Mouse (Mus musculus): ENCODE data around the gene Gm7697. TPM values are rescaled to one million over a fixed set of nuclear protein-coding genes. Genes with fewer than 3 reads are reported as not detected.
A peak's percentile ranks its signal among the peaks of the same experiment; 100 is the strongest.
"Not testable (repeated sequence)": the region's sequence is repeated elsewhere in the genome, so short reads cannot be mapped to it uniquely, and the experiment has no call there.

The Gm7697 gene
- not detected in 2 replicates for polyA plus RNA-seq (2016; fragmentation: Nextera tagmentation; extraction: Ambion mirVana)

- H3K27me3 ChIP-seq; H3K9ac ChIP-seq; H3K27ac ChIP-seq; H3K9me3 ChIP-seq; H3K36me3 ChIP-seq; H3K4me1 ChIP-seq; ATAC-seq (ENCODE audit: insufficient number of reproducible peaks, insufficient read depth, low FRiP score, low TSS enrichment); H3K4me2 ChIP-seq (replicated peaks); H3K4me3 ChIP-seq: not testable (repeated sequence)
- WGBS = 82% methylated on average over 2 of the region's 3 CpGs
Observed at GRCm38 (mm10) chr8:69522876-69523275, at the start of gene Gm7697. TSS of gene Gm7697 (minus strand) at chr8:69522976.

- not testable (repeated sequence) for H3K9me3 ChIP-seq; H3K4me1 ChIP-seq; H3K36me3 ChIP-seq; H3K4me2 ChIP-seq (replicated peaks); H3K27me3 ChIP-seq; H3K9ac ChIP-seq; H3K27ac ChIP-seq; H3K4me3 ChIP-seq; ATAC-seq (ENCODE audit: insufficient number of reproducible peaks, insufficient read depth, low FRiP score, low TSS enrichment)
- 51% methylated on average over 2 of the region's 2 CpGs for WGBS
Observed at GRCm38 (mm10) chr8:69551249-69551648, 28.5 kb upstream of the Gm7697 start.

- not testable (repeated sequence) for H3K27me3 ChIP-seq; H3K27ac ChIP-seq; H3K9me3 ChIP-seq; H3K4me3 ChIP-seq; H3K36me3 ChIP-seq; H3K4me1 ChIP-seq; ATAC-seq (ENCODE audit: insufficient number of reproducible peaks, insufficient read depth, low FRiP score, low TSS enrichment); H3K4me2 ChIP-seq (replicated peaks); H3K9ac ChIP-seq
- WGBS = 10% methylated on average over 8 of the region's 8 CpGs
Observed at GRCm38 (mm10) chr8:69549556-69549955, 26.8 kb upstream of the Gm7697 start.

- not testable (repeated sequence) for H3K4me1 ChIP-seq; H3K36me3 ChIP-seq; H3K4me2 ChIP-seq (replicated peaks); H3K9me3 ChIP-seq; H3K27ac ChIP-seq; ATAC-seq (ENCODE audit: insufficient number of reproducible peaks, insufficient read depth, low FRiP score, low TSS enrichment); H3K27me3 ChIP-seq; H3K4me3 ChIP-seq; H3K9ac ChIP-seq
- WGBS = 95% methylated on average over 3 of the region's 3 CpGs
Observed at GRCm38 (mm10) chr8:69548114-69548513, 25.3 kb upstream of the Gm7697 start.

GRCm38 (mm10) chr8:69547208-69547607 is 24.4 kb upstream of the Gm7697 start:
- not testable (repeated sequence) for H3K9me3 ChIP-seq; H3K4me2 ChIP-seq (replicated peaks); H3K27me3 ChIP-seq; H3K9ac ChIP-seq; H3K27ac ChIP-seq; H3K4me3 ChIP-seq; ATAC-seq (ENCODE audit: insufficient number of reproducible peaks, insufficient read depth, low FRiP score, low TSS enrichment); H3K36me3 ChIP-seq; H3K4me1 ChIP-seq
- WGBS = 65% methylated on average over 7 of the region's 7 CpGs

- not testable (repeated sequence) for H3K27me3 ChIP-seq; H3K27ac ChIP-seq; H3K9me3 ChIP-seq; H3K4me1 ChIP-seq; ATAC-seq (ENCODE audit: insufficient number of reproducible peaks, insufficient read depth, low FRiP score, low TSS enrichment); H3K4me2 ChIP-seq (replicated peaks); H3K36me3 ChIP-seq; H3K9ac ChIP-seq; H3K4me3 ChIP-seq
- 75% methylated on average over 1 of the region's 1 CpGs for WGBS
Observed at GRCm38 (mm10) chr8:69545020-69545419, 22.2 kb upstream of the Gm7697 start.

- not testable (repeated sequence) for ATAC-seq (ENCODE audit: insufficient number of reproducible peaks, insufficient read depth, low FRiP score, low TSS enrichment); H3K4me3 ChIP-seq
Observed at GRCm38 (mm10) chr8:69544511-69544910, 21.7 kb upstream of the Gm7697 start.

GRCm38 (mm10) chr8:69543984-69544383 is 21.2 kb upstream of the Gm7697 start:
- H3K9me3 ChIP-seq; H3K4me1 ChIP-seq; H3K4me3 ChIP-seq; H3K36me3 ChIP-seq; H3K27me3 ChIP-seq; H3K9ac ChIP-seq; H3K4me2 ChIP-seq (replicated peaks); H3K27ac ChIP-seq: not testable (repeated sequence)
- WGBS = 92% methylated on average over 6 of the region's 6 CpGs
- ATAC-seq (ENCODE audit: insufficient number of reproducible peaks, insufficient read depth, low FRiP score, low TSS enrichment) = 0 out of 2 replicates have a peak, but pooled peaks have one; percentile 41

More at GRCm38 (mm10) chr8:69544511-69544910, 21.7 kb upstream of the Gm7697 start:
- H3K4me1 ChIP-seq; H3K27ac ChIP-seq; H3K27me3 ChIP-seq; H3K9me3 ChIP-seq; H3K4me2 ChIP-seq (replicated peaks); H3K9ac ChIP-seq; H3K36me3 ChIP-seq: not testable (repeated sequence)
- 90% methylated on average over 13 of the region's 13 CpGs for WGBS

GRCm38 (mm10) chr8:69540764-69541163 is 18.0 kb upstream of the Gm7697 start:
- 87% methylated on average over 7 of the region's 7 CpGs for whole genome bisulfite sequencing

GRCm38 (mm10) chr8:69540331-69540730 is 17.6 kb upstream of the Gm7697 start:
- WGBS = 30% methylated on average over 1 of the region's 1 CpGs
- not testable (repeated sequence) for H3K27ac ChIP-seq; H3K9me3 ChIP-seq; ATAC-seq (ENCODE audit: insufficient number of reproducible peaks, insufficient read depth, low FRiP score, low TSS enrichment); H3K36me3 ChIP-seq; H3K27me3 ChIP-seq; H3K4me1 ChIP-seq; H3K9ac ChIP-seq; H3K4me3 ChIP-seq; H3K4me2 ChIP-seq (replicated peaks)

More at GRCm38 (mm10) chr8:69540764-69541163, 18.0 kb upstream of the Gm7697 start:
- not testable (repeated sequence) for H3K4me2 ChIP-seq (replicated peaks); H3K4me3 ChIP-seq; H3K27ac ChIP-seq; H3K27me3 ChIP-seq; H3K4me1 ChIP-seq; H3K9ac ChIP-seq; H3K9me3 ChIP-seq; H3K36me3 ChIP-seq; ATAC-seq (ENCODE audit: insufficient number of reproducible peaks, insufficient read depth, low FRiP score, low TSS enrichment)

- H3K36me3 ChIP-seq; H3K9me3 ChIP-seq; H3K4me2 ChIP-seq (replicated peaks); H3K9ac ChIP-seq; H3K4me1 ChIP-seq; H3K27ac ChIP-seq; H3K27me3 ChIP-seq; H3K4me3 ChIP-seq; ATAC-seq (ENCODE audit: insufficient number of reproducible peaks, insufficient read depth, low FRiP score, low TSS enrichment): not testable (repeated sequence)
- 77% methylated on average over 3 of the region's 3 CpGs for WGBS
Observed at GRCm38 (mm10) chr8:69474946-69475345, 47.8 kb downstream of the Gm7697 start.

- not testable (repeated sequence) for ATAC-seq (ENCODE audit: insufficient number of reproducible peaks, insufficient read depth, low FRiP score, low TSS enrichment); H3K27ac ChIP-seq; H3K4me3 ChIP-seq; H3K9me3 ChIP-seq; H3K9ac ChIP-seq; H3K27me3 ChIP-seq; H3K4me1 ChIP-seq; H3K4me2 ChIP-seq (replicated peaks); H3K36me3 ChIP-seq
- 78% methylated on average over 2 of the region's 3 CpGs for WGBS
Observed at GRCm38 (mm10) chr8:69453465-69453864, 69.3 kb downstream of the Gm7697 start, which contains the start of gene Gm9495. TSS of gene Gm9495 (minus strand) at chr8:69453565.

Measured in embryonic facial prominence, embryonic 12.5 days (tissue).